Mouse (Mus musculus): ENCODE data around the gene Phf24.

Gene Phf24

GRCm38 (mm10) chr4:42913391-42913790 lies 3.1 kb upstream of the Phf24 start:
- DNase-seq (ENCODE audit: low spot score in 2 of 2): no peak

GRCm38 (mm10) chr4:42915311-42915710 lies 1.1 kb upstream of the Phf24 start:
- no peak for DNase-seq (ENCODE audit: low spot score in 2 of 2)

GRCm38 (mm10) chr4:42915966-42916365 lies 494 bp upstream of the Phf24 start:
- no peak for DNase-seq (ENCODE audit: low spot score in 2 of 2)

- DNase-seq (ENCODE audit: low spot score in 2 of 2): no peak
Observed at GRCm38 (mm10) chr4:42917402-42917774, 928 bp downstream of the Phf24 start.

- DNase-seq (ENCODE audit: low spot score in 2 of 2): no peak
Observed at GRCm38 (mm10) chr4:42920726-42921125, 4.3 kb downstream of the Phf24 start.

- no peak for DNase-seq (ENCODE audit: low spot score in 2 of 2)
Observed at GRCm38 (mm10) chr4:42921536-42921935, 5.1 kb downstream of the Phf24 start.

- no peak for DNase-seq (ENCODE audit: low spot score in 2 of 2)
Observed at GRCm38 (mm10) chr4:42922056-42922455, 5.6 kb downstream of the Phf24 start.

GRCm38 (mm10) chr4:42922461-42922860 lies 6.0 kb downstream of the Phf24 start:
- DNase-seq (ENCODE audit: low spot score in 2 of 2): no peak

- no peak for DNase-seq (ENCODE audit: low spot score in 2 of 2)
Observed at GRCm38 (mm10) chr4:42924095-42924710, 7.7 kb downstream of the Phf24 start.

- DNase-seq (ENCODE audit: low spot score in 2 of 2): no peak
Observed at GRCm38 (mm10) chr4:42928209-42928608, 11.7 kb downstream of the Phf24 start.

GRCm38 (mm10) chr4:42928952-42929351 lies 12.5 kb downstream of the Phf24 start:
- no peak for DNase-seq (ENCODE audit: low spot score in 2 of 2)

GRCm38 (mm10) chr4:42932229-42932969 lies 15.9 kb downstream of the Phf24 start:
- peak in 1 of 2 experiments; percentile 3 for DNase-seq (ENCODE audit: low spot score in 2 of 2)

GRCm38 (mm10) chr4:42933630-42934029 lies 17.2 kb downstream of the Phf24 start:
- DNase-seq (ENCODE audit: low spot score in 2 of 2): peak in 1 of 2 experiments; percentile 47

- no peak for DNase-seq (ENCODE audit: low spot score in 2 of 2)
Observed at GRCm38 (mm10) chr4:42941396-42941795, 24.9 kb downstream of the Phf24 start.

- DNase-seq (ENCODE audit: low spot score in 2 of 2): no peak
Observed at GRCm38 (mm10) chr4:42943341-42943740, 26.9 kb downstream of the Phf24 start.

- DNase-seq (ENCODE audit: low spot score in 2 of 2): no peak
Observed at GRCm38 (mm10) chr4:42944185-42944584, 27.7 kb downstream of the Phf24 start.

GRCm38 (mm10) chr4:42945043-42945442 lies 28.6 kb downstream of the Phf24 start:
- no peak for DNase-seq (ENCODE audit: low spot score in 2 of 2)

GRCm38 (mm10) chr4:42945445-42945844 lies 29.0 kb downstream of the Phf24 start:
- DNase-seq (ENCODE audit: low spot score in 2 of 2): no peak

GRCm38 (mm10) chr4:42945952-42946351 lies 29.5 kb downstream of the Phf24 start:
- peak in 1 of 2 experiments; percentile 69 for DNase-seq (ENCODE audit: low spot score in 2 of 2)

- DNase-seq (ENCODE audit: low spot score in 2 of 2): no peak
Observed at GRCm38 (mm10) chr4:42946733-42947290, 30.4 kb downstream of the Phf24 start.

- DNase-seq (ENCODE audit: low spot score in 2 of 2): no peak
Observed at GRCm38 (mm10) chr4:42948527-42948926, 32.1 kb downstream of the Phf24 start.

- DNase-seq (ENCODE audit: low spot score in 2 of 2): no peak
Observed at GRCm38 (mm10) chr4:42949051-42949675, 32.7 kb downstream of the Phf24 start.

GRCm38 (mm10) chr4:42949676-42950051 lies 33.2 kb downstream of the Phf24 start, which contains the start of gene Dnajb5:
Gene Dnajb5 (plus strand): TSS chr4:42949814.
- peak; percentile 90 to 91 for DNase-seq (ENCODE audit: low spot score in 2 of 2)
